Mouse (Mus musculus): ENCODE results near the gene Zfp280d. TPM values are rescaled to one million over a fixed set of nuclear protein-coding genes. Genes with fewer than 3 reads are reported as not detected.

Zfp280d gene
- 5.7 and 9.3 TPM in 2 replicates for polyA plus RNA-seq (2012; rRNA removed; ENCODE audit: low replicate concordance)

DNA sequence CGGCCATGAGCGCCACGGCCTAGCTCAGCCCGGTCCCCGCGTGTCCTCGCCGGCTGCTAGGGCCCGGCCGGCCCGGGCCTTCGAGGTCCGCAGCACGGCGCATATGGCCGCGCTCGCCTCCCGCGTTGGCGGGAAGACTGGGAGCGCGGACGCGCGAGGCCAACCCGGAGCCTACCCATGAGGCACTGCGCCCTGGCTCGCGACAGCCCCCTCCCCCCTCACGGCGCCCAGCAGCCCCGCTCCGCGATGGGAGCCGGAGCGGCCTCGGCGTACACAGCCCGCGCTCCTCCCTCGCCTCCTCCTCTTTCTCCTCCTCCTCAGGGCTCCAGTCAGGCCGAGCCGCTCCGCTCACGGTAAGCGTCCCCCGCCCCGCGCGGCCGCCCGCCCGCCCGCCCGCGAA lies at the start of gene Zfp280d:
Zfp280d (plus strand) TSS at position 184 of the 400 bp plus-strand sequence.

Other genes with a start within 250 kb of the Zfp280d start
- 95.8 and 195 TPM in 2 replicates for gene Tcf12, start 163.0 kb upstream of the Zfp280d start, polyA plus RNA-seq (2012; rRNA removed; ENCODE audit: low replicate concordance)
- gene Mns1, start 163.2 kb downstream of the Zfp280d start, polyA plus RNA-seq (2012; rRNA removed; ENCODE audit: low replicate concordance), result 0.07 and 0.22 TPM in 2 replicates
- gene Tex9, start 217.4 kb downstream of the Zfp280d start, polyA plus RNA-seq (2012; rRNA removed; ENCODE audit: low replicate concordance), result 1.3 and 3.2 TPM in 2 replicates